Mouse (Mus musculus): ENCODE results near the gene Map3k9. TPM values are rescaled to one million over a fixed set of nuclear protein-coding genes. Genes with fewer than 3 reads are reported as not detected.

Map3k9 gene
- total and polyA plus RNA-seq, 3 experiments: 0.11 to 0.53 TPM; not detected in 1

DNA sequence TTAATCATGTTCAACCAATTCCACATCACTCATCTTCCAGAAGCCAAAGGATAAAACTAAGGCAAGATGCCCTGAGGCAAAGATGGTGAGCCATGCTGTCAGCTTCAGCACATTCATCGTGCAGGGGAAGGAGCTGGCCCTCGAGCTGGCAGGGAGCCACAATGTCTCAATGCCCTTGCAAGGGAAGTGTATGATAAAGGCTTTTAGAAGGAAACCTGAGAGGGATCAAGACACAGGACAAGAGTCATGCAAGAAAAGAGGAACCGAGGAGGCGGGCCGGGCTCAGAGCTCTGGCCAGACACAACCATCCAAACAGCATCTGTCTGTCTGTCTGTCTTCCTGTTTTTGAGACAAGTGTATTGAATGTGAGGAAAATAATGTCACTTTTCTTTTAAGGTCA, 61.8 kb downstream of the Map3k9 start:
- no peak for TF ChIP-seq TAL1 (conservative IDR thresholded peaks at IDR 0.05; ENCODE audit: low read depth, low read length)
- Histone ChIP-seq H3K27me3 (ENCODE audit: insufficient read depth, low read length) (peaks cover 37% of the 10 kb centered on the region), H3K4me3 (ENCODE audit: low read depth, low read length) (no peak overlapping the region), H3K9me3 (replicated peaks) (no peaks in the 10 kb centered on the region), H3K36me3 (replicated peaks) (no peaks in the 10 kb centered on the region), H3K4me1 (ENCODE audit: insufficient read depth, low read depth, low read length) (no peaks in the 10 kb centered on the region)
- DNase-seq (ENCODE audit: low spot score) (no peak), ATAC-seq (ENCODE audit: extremely low read depth, insufficient number of reproducible peaks, low FRiP score, poor library complexity, severe bottlenecking) (no peak)

DNA sequence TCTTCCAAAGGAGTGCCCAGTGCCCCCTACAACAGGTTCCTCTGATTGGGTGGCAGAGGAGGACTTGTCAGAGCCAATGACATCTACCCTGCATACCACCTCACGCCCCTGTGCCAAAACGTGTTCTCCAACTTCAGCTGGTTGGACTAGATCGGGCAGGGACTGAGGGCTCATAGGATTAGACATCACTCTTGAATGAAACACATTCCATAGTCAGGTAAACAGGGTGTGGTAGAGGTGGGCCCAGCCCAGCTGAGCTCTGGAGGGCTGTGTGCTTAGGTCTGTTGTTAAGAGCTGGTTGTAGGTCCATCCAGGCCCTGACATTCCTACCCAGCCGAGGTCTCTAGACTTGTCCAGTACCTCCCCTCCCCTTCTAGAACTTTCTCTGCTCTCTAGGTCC, 68.4 kb downstream of the Map3k9 start:
- Histone ChIP-seq H3K9me3 (replicated peaks) (no peaks in the 10 kb centered on the region), H3K27me3 (ENCODE audit: insufficient read depth, low read length) (peaks cover 27% of the 10 kb centered on the region), H3K4me3 (ENCODE audit: low read depth, low read length) (no peak overlapping the region), H3K4me1 (ENCODE audit: insufficient read depth, low read depth, low read length) (no peaks in the 10 kb centered on the region), H3K36me3 (replicated peaks) (no peaks in the 10 kb centered on the region)
- ATAC-seq (ENCODE audit: extremely low read depth, insufficient number of reproducible peaks, low FRiP score, poor library complexity, severe bottlenecking) (no peak), DNase-seq (ENCODE audit: low spot score) (no peak)
- TF ChIP-seq GATA2 (IDR thresholded peaks at IDR 0.05; ENCODE audit: borderline replicate concordance, low read depth, low read length) (no peak), POLR2AphosphoS5 (IDR thresholded peaks at IDR 0.05; ENCODE audit: insufficient replicate concordance, low read depth, low read length) (no peak), GATA1 (IDR thresholded peaks at IDR 0.05; ENCODE audit: borderline replicate concordance, low read length) (no peak), TAL1 (conservative IDR thresholded peaks at IDR 0.05; ENCODE audit: low read depth, low read length) (no peak), CTCF (IDR thresholded peaks at IDR 0.05; ENCODE audit: low read depth, low read length) (no peak)

DNA sequence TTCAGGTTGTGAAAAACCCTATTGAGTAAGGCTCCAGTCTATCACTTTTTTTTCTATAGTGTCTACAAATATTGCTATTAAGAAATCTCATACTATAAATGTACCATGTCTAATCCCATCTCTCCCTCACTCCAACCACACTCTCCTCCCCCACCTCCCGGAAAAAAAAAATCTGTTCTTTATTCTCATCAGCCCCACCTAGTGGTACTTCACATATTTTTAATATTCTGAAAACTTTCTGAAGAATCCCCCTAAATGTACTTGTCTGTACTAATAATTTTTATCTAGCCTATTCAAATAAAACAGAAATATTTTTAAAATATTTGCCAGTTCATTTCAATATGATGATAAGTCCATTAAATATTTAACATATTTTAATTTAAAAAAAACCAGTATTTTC, 78.1 kb downstream of the Map3k9 start:
- DNase-seq (ENCODE audit: low spot score): no peak
- Histone ChIP-seq H3K9me3 (replicated peaks) (no peaks in the 10 kb centered on the region), H3K27me3 (ENCODE audit: insufficient read depth, low read length) (peaks cover 4% of the 10 kb centered on the region), H3K4me1 (ENCODE audit: insufficient read depth, low read depth, low read length) (no peaks in the 10 kb centered on the region), H3K4me3 (ENCODE audit: low read depth, low read length) (no peak overlapping the region), H3K36me3 (replicated peaks) (no peaks in the 10 kb centered on the region)
- no peak for TF ChIP-seq GATA1 (IDR thresholded peaks at IDR 0.05; ENCODE audit: borderline replicate concordance, low read length)
- TF ChIP-seq CTCF (IDR thresholded peaks at IDR 0.05; ENCODE audit: low read depth, low read length): no peak
- no peak for TF ChIP-seq TAL1 (conservative IDR thresholded peaks at IDR 0.05; ENCODE audit: low read depth, low read length)
- TF ChIP-seq POLR2AphosphoS5 (IDR thresholded peaks at IDR 0.05; ENCODE audit: insufficient replicate concordance, low read depth, low read length): no peak
- no peak for TF ChIP-seq GATA2 (IDR thresholded peaks at IDR 0.05; ENCODE audit: borderline replicate concordance, low read depth, low read length)
- ATAC-seq (ENCODE audit: extremely low read depth, insufficient number of reproducible peaks, low FRiP score, poor library complexity, severe bottlenecking): no peak

DNA sequence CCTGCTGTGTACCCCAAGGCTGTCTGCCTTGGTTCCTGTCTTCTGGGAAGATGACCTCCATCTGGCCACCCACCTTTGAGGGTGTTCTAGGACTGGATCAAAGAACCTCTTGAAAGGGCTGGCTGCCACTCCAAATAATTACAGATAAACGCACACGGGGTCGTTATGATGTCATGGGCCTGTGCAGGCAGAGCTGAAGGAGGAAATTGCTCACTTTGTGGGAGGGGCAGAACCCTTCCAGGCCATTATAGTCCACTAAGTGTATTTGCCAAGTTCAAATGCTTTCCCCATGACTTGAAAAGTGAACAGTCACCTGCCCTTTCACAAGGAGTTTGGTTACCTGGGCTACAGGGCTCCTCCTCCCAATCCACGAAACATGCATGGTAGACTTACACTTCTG, 83.0 kb downstream of the Map3k9 start:
- Histone ChIP-seq H3K27me3 (ENCODE audit: insufficient read depth, low read length) (peaks cover 13% of the 10 kb centered on the region), H3K4me3 (ENCODE audit: low read depth, low read length) (no peak overlapping the region), H3K4me1 (ENCODE audit: insufficient read depth, low read depth, low read length) (no peaks in the 10 kb centered on the region), H3K9me3 (replicated peaks) (no peaks in the 10 kb centered on the region), H3K36me3 (replicated peaks) (no peaks in the 10 kb centered on the region)
- TF ChIP-seq GATA2 (IDR thresholded peaks at IDR 0.05; ENCODE audit: borderline replicate concordance, low read depth, low read length): no peak
- TF ChIP-seq POLR2AphosphoS5 (IDR thresholded peaks at IDR 0.05; ENCODE audit: insufficient replicate concordance, low read depth, low read length): no peak
- no peak for TF ChIP-seq CTCF (IDR thresholded peaks at IDR 0.05; ENCODE audit: low read depth, low read length)
- no peak for TF ChIP-seq TAL1 (conservative IDR thresholded peaks at IDR 0.05; ENCODE audit: low read depth, low read length)
- TF ChIP-seq GATA1 (IDR thresholded peaks at IDR 0.05; ENCODE audit: borderline replicate concordance, low read length): no peak
- ATAC-seq (ENCODE audit: extremely low read depth, insufficient number of reproducible peaks, low FRiP score, poor library complexity, severe bottlenecking): no peak
- no peak for DNase-seq (ENCODE audit: low spot score)

DNA sequence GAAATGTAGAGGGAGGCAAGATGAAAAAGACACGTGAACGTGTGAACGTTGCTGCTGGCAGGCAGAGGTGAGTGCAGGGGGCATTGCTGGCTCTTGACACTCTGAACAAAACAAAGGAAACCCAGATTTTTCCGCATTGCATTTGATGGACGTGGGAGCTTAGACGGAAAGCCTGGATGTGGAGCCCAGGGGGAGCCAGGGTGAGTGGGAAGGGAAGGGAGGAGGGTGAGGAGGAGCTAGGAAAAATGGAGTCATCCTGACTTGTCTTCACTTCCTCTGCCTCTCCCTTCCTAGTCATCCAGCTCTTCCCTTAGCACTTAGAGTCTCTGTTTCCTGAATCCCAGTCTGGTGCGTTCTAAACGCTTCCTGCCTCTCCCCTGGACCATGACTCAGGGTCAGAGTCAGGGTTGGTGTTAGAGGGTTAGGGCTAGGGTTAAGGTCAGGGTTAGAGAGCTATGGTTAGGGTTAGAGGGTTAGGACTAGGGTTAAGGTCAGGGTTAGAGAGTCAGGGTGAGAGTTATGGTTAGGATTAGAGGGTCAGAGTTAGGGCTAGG, 89.7 kb downstream of the Map3k9 start:
- TF ChIP-seq GATA2 (IDR thresholded peaks at IDR 0.05; ENCODE audit: borderline replicate concordance, low read depth, low read length) (no peak), CTCF (IDR thresholded peaks at IDR 0.05; ENCODE audit: low read depth, low read length) (no peak)
- Histone ChIP-seq H3K4me1 (ENCODE audit: insufficient read depth, low read depth, low read length) (no peaks in the 10 kb centered on the region), H3K27me3 (ENCODE audit: insufficient read depth, low read length) (peaks cover 6% of the 10 kb centered on the region; the same call in 1 of the 2 replicates), H3K4me3 (ENCODE audit: low read depth, low read length) (no peak overlapping the region), H3K36me3 (replicated peaks) (no peaks in the 10 kb centered on the region), H3K9me3 (replicated peaks) (no peaks in the 10 kb centered on the region)
- ATAC-seq (ENCODE audit: extremely low read depth, insufficient number of reproducible peaks, low FRiP score, poor library complexity, severe bottlenecking) (no peak), DNase-seq (ENCODE audit: low spot score) (no peak)

DNA sequence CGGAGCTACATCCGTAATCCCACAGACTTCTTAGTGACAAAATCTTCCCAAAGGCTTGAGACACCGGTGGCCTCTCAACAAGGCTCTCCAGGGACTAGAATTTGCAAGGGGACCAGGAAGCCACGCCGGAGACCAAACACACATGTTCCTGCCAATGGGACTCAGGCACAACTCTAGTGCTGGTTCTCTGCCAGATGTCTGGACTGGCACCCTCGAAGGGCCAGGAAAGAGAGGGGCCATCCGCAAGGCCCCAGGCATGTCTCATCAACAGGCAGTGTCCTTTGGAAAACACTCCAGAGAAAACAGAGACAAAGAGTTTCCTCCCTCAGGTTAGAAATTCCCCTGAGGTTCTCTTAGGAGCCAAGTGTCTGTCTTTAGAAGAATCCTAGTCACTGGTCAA, 90.2 kb downstream of the Map3k9 start:
- no peak overlapping the region for H3K4me3 ChIP-seq (ENCODE audit: low read depth, low read length)
- ATAC-seq (ENCODE audit: extremely low read depth, insufficient number of reproducible peaks, low FRiP score, poor library complexity, severe bottlenecking) (no peak), DNase-seq (ENCODE audit: low spot score) (no peak)
- H3K27me3 ChIP-seq (ENCODE audit: insufficient read depth, low read length): peaks cover 6% of the 10 kb centered on the region; the same call in 1 of the 2 replicates
- no peak for TF ChIP-seq TAL1 (conservative IDR thresholded peaks at IDR 0.05; ENCODE audit: low read depth, low read length)
- TF ChIP-seq CTCF (IDR thresholded peaks at IDR 0.05; ENCODE audit: low read depth, low read length): no peak
- no peak for TF ChIP-seq POLR2AphosphoS5 (IDR thresholded peaks at IDR 0.05; ENCODE audit: insufficient replicate concordance, low read depth, low read length)
- TF ChIP-seq GATA1 (IDR thresholded peaks at IDR 0.05; ENCODE audit: borderline replicate concordance, low read length): no peak
- no peak for TF ChIP-seq GATA2 (IDR thresholded peaks at IDR 0.05; ENCODE audit: borderline replicate concordance, low read depth, low read length)
- H3K36me3 ChIP-seq (replicated peaks): no peaks in the 10 kb centered on the region
- no peaks in the 10 kb centered on the region for H3K9me3 ChIP-seq (replicated peaks)
- no peaks in the 10 kb centered on the region for H3K4me1 ChIP-seq (ENCODE audit: insufficient read depth, low read depth, low read length)

DNA sequence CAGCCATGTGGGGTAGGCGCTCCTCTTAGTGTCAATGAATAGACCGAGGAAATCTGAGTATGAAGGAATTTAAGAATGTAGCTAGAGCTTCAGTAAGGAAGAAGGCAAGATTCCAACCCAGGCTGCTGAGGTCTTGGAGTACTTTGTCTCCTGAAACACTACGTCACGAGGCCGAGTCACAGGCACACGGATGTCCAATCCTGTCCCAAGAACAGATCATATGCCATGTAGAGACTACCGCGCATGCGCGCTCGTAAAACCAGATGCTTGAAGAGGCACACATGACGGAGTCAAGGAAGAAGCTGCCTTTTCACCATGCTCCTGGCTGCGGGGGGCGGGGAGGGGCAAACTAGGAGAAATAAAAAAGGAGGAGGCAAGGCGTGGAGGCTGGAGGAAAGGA, 90.9 kb downstream of the Map3k9 start:
- H3K36me3 ChIP-seq (replicated peaks): no peaks in the 10 kb centered on the region
- H3K9me3 ChIP-seq (replicated peaks): no peaks in the 10 kb centered on the region
- TF ChIP-seq GATA2 (IDR thresholded peaks at IDR 0.05; ENCODE audit: borderline replicate concordance, low read depth, low read length) (no peak), POLR2AphosphoS5 (IDR thresholded peaks at IDR 0.05; ENCODE audit: insufficient replicate concordance, low read depth, low read length) (no peak), TAL1 (conservative IDR thresholded peaks at IDR 0.05; ENCODE audit: low read depth, low read length) (no peak), GATA1 (IDR thresholded peaks at IDR 0.05; ENCODE audit: borderline replicate concordance, low read length) (no peak), CTCF (IDR thresholded peaks at IDR 0.05; ENCODE audit: low read depth, low read length) (no peak)
- DNase-seq (ENCODE audit: low spot score) (no peak), ATAC-seq (ENCODE audit: extremely low read depth, insufficient number of reproducible peaks, low FRiP score, poor library complexity, severe bottlenecking) (no peak)
- H3K27me3 ChIP-seq (ENCODE audit: insufficient read depth, low read length): 0 out of 2 replicates have a peak, but pooled peaks cover 1% of the 10 kb centered on the region
- no peak overlapping the region for H3K4me3 ChIP-seq (ENCODE audit: low read depth, low read length)
- H3K4me1 ChIP-seq (ENCODE audit: insufficient read depth, low read depth, low read length): no peaks in the 10 kb centered on the region

Data from G1E (cell line).